8 mouse cellular contexts compared by ENCODE assay signal in the genomic region with DNA sequence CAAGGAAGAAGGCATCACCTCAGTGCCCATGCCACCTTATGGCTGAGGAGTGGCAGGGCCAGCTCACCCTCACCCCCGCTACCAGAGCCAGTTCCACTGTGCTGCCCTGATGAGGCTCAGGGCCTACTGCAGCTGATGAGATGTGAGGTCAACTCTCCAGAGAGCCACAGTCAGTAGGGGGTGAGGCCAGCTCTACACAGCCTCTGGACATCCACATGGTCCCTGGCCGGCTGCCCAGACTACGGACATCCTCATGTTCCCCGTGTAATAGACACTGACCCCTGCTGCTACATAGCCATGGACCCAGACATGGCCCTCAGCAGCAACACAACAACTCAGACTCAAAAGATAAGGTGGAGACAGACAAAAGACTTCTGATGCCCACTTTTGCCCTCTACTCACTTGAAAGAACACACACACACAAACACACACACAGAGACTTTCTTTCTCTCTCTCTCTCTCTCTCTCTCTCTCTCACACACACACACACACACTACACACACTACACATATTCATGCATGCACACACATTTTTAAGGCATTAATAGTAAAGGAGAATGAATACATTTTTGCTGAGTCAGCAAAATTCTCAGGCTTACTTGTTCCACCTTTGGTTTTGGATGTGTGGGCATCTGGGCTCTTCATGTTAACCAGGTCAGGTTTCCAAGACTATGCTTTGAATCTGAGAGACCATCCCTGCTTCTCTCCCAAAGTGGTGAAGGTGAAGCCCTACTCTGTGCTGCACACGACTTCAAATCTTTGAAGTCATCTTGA.
DNase-seq lines count a peak whose midpoint lies in the region; ATAC-seq and TF ChIP-seq lines count a peak whose summit lies in the region.
"Had no signal": no experiment of that assay in that cellular context is flagged by ENCODE, and none has a peak within 500 bp of the region (broad histone marks: within the 10 kb centered on the region; RNA-seq: fewer than 3 reads in every experiment).

No protein-coding gene starts in this region.

- H3K27me3 ChIP-seq in liver, embryonic 16.5 days (ENCODE audit: control insufficient read depth, insufficient read depth, low read depth, low read length) = no peaks in the 10 kb centered on the region
- H3K27me3 ChIP-seq in forebrain, embryonic 13.5 days = no peaks in the 10 kb centered on the region
- H3K27me3 ChIP-seq: embryonic facial prominence, embryonic 13.5 days had no signal

- DNase-seq in heart, adult 18-20 months = peak; percentile 25 to 33
- no peak for DNase-seq in heart, adult 8-10 months (ENCODE audit: low spot score)
- no peak for DNase-seq in ES-E14 (ENCODE audit: low read depth, low spot score)
- peak; percentile 24 to 44 for DNase-seq in gastrocnemius, postnatal 4 days (ENCODE audit: low spot score in 2 of 2)
- DNase-seq in embryo, embryonic 10.5 days (ENCODE audit: low spot score) = no peak

- no peak overlapping the region for H3K27ac ChIP-seq in ES-E14 (ENCODE audit: insufficient read depth, low read depth, low read length, poor library complexity, severe bottlenecking)
- no peak overlapping the region for H3K27ac ChIP-seq in liver, embryonic 16.5 days (ENCODE audit: low read length)
- H3K27ac ChIP-seq in forebrain, embryonic 13.5 days = no peak overlapping the region
- H3K27ac ChIP-seq: embryonic facial prominence, embryonic 13.5 days had no signal

- ATAC-seq in liver, embryonic 16.5 days (ENCODE audit: low read depth) = 0 out of 2 replicates have a peak, but pooled peaks have one; percentile 3
- no peak for ATAC-seq in forebrain, embryonic 13.5 days

- in situ Hi-C loops in ES-E14 (cut with MboI; ENCODE audit: low sequenced_read_pairs in 2 of 2, unreplicated experiment in 2 of 2) = no loop called here

- H3K9me3 ChIP-seq in ES-E14 (ENCODE audit: control insufficient read depth, insufficient read depth, low read depth, low read length) = no peaks in the 10 kb centered on the region
- H3K9me3 ChIP-seq in liver, embryonic 16.5 days (replicated peaks; ENCODE audit: control insufficient read depth, low read length) = no peaks in the 10 kb centered on the region
- no peaks in the 10 kb centered on the region for H3K9me3 ChIP-seq in forebrain, embryonic 13.5 days (replicated peaks)
- H3K9me3 ChIP-seq: embryonic facial prominence, embryonic 13.5 days had no signal

- no peak overlapping the region for H3K9ac ChIP-seq in ES-E14 (ENCODE audit: insufficient read depth, low read depth, low read length, poor library complexity, severe bottlenecking)
- H3K9ac ChIP-seq in liver, embryonic 16.5 days (ENCODE audit: low read depth, low read length) = no peak overlapping the region
- no peak overlapping the region for H3K9ac ChIP-seq in forebrain, embryonic 13.5 days
- H3K9ac ChIP-seq: embryonic facial prominence, embryonic 13.5 days had no signal

- no peak overlapping the region for H3K4me3 ChIP-seq in ES-E14 (ENCODE audit: insufficient read depth in 1 of 2, low read depth in 1 of 2, low read length in 2 of 2, poor library complexity in 1 of 2, severe bottlenecking in 1 of 2)
- no peak overlapping the region for H3K4me3 ChIP-seq in liver, embryonic 16.5 days (ENCODE audit: low read depth, low read length)
- H3K4me3 ChIP-seq in forebrain, embryonic 13.5 days = no peak overlapping the region
- H3K4me3 ChIP-seq: embryonic facial prominence, embryonic 13.5 days had no signal

- no peaks in the 10 kb centered on the region for H3K36me3 ChIP-seq in ES-E14 (ENCODE audit: control insufficient read depth, insufficient read depth, low read length, poor library complexity, severe bottlenecking)
- no peaks in the 10 kb centered on the region for H3K36me3 ChIP-seq in liver, embryonic 16.5 days (ENCODE audit: control insufficient read depth, insufficient read depth)
- no peaks in the 10 kb centered on the region for H3K36me3 ChIP-seq in forebrain, embryonic 13.5 days (ENCODE audit: poor library complexity, severe bottlenecking)
- H3K36me3 ChIP-seq: embryonic facial prominence, embryonic 13.5 days had no signal

- 76% methylated on average over 5 of the region's 5 CpGs for WGBS in liver, embryonic 16.5 days (ENCODE audit: insufficient replicate concordance)
- WGBS in forebrain, embryonic 13.5 days = 94% methylated on average over 5 of the region's 5 CpGs

- H3K4me2 ChIP-seq in liver, embryonic 16.5 days (ENCODE audit: low read depth, low read length) = no peak overlapping the region
- H3K4me2 ChIP-seq in forebrain, embryonic 13.5 days = no peak overlapping the region
- H3K4me2 ChIP-seq: embryonic facial prominence, embryonic 13.5 days had no signal

- no peaks in the 10 kb centered on the region for H3K4me1 ChIP-seq in ES-E14 (ENCODE audit: control insufficient read depth in 2 of 2, insufficient read depth in 2 of 2, low read length in 2 of 2, poor library complexity in 1 of 2)
- H3K4me1 ChIP-seq in liver, embryonic 16.5 days (ENCODE audit: control insufficient read depth, low read depth, low read length) = no peaks in the 10 kb centered on the region
- H3K4me1 ChIP-seq in forebrain, embryonic 13.5 days = no peaks in the 10 kb centered on the region

TF ChIP-seq in ES-E14, 5 proteins besides CTCF, POLR2A, EP300 and RAD21:
- no peak for TF ChIP-seq HCFC1 (IDR thresholded peaks at IDR 0.05; ENCODE audit: borderline replicate concordance, insufficient read depth, low read length)
- peak; percentile 100 for TF ChIP-seq MAFK (IDR thresholded peaks at IDR 0.05; ENCODE audit: insufficient read depth, low read depth, low read length)

Comparison
In these comparisons a context has a peak if more than half of its experiments do, and no peak if none do; other contexts are left out.
1. DNase-seq: peak in heart, adult 18-20 months (2 of 2) and gastrocnemius, postnatal 4 days (2 of 2); none in heart, adult 8-10 months (single experiment), ES-E14 (single experiment) and embryo, embryonic 10.5 days (single experiment).